Mouse (Mus musculus) hindbrain, postnatal 0 days (tissue): Measurements from ENCODE around the gene Gm7168. TPM values are rescaled to one million over a fixed set of nuclear protein-coding genes. Genes with fewer than 3 reads are reported as not detected.
"Not testable (repeated sequence)": the region's sequence is repeated elsewhere in the genome, so short reads cannot be mapped to it uniquely, and the experiment has no call there.

Source experiments
- ATAC-seq: fragments of 200-750 bp; cut with Nextera tagmentation; 2 replicates; pipeline ENCODE4 v1.8.0; 2017; ENCODE audit warnings: mild to moderate bottlenecking, moderate TSS enrichment, moderate library complexity
- DNase-seq: peaks from one replicate; pipeline ENCODE4 v3.0.0-alpha.2; 2015; ENCODE audit warnings: low spot score
- H3K27ac ChIP-seq: fragments of 300-500 bp; sonication (generic); 2 replicates; pipeline ENCODE4 v1.5.1; 2014; ENCODE audit warnings: mild to moderate bottlenecking
- H3K27me3 ChIP-seq: fragments of 300-500 bp; sonication (generic); 2 replicates; pipeline ENCODE4 v1.6.1; 2014; ENCODE audit warnings: low read length, mixed read lengths; ENCODE audit not compliant: insufficient read depth
- H3K36me3 ChIP-seq: fragments of 300-500 bp; sonication (generic); 2 replicates; pipeline ENCODE4 v1.6.1; 2014; ENCODE audit warnings: low read length, mixed read lengths; ENCODE audit not compliant: insufficient read depth
- H3K4me1 ChIP-seq: fragments of 300-500 bp; sonication (generic); 2 replicates; pipeline ENCODE4 v1.6.1; 2014; ENCODE audit warnings: antibody characterized with exemption, low read length, mixed read lengths; ENCODE audit not compliant: insufficient read depth
- H3K4me2 ChIP-seq: fragments of 300-500 bp; sonication (generic); 2 replicates; pipeline ENCODE4 v1.6.1; 2014; ENCODE audit warnings: low read depth, mild to moderate bottlenecking, low read length, moderate library complexity, mixed read lengths
- H3K4me3 ChIP-seq: fragments of 300-500 bp; sonication (generic); 2 replicates; pipeline ENCODE4 v1.5.1; 2014; ENCODE audit warnings: low read length
- H3K9ac ChIP-seq: fragments of 300-500 bp; sonication (generic); replicated peaks from 2 replicates; pipeline ENCODE4 v1.6.1; 2014; ENCODE audit warnings: mild to moderate bottlenecking, low read length, moderate library complexity, mixed read lengths
- H3K9me3 ChIP-seq: fragments of 300-500 bp; sonication (generic); 2 replicates; pipeline ENCODE4 v1.6.1; 2016; ENCODE audit warnings: low read length, mixed read lengths
- CTCF ChIP-seq: IDR thresholded peaks from 2 replicates; pipeline ENCODE4 v1.5.1; 2016; ENCODE audit warnings: antibody characterized with exemption, control low read depth, low read depth
- WGBS: fragments of 180-500 bp; shearing (Covaris S2); extraction: QIAGEN DNeasy Blood & Tissue Kit; methylation state at CpG from one replicate; pipeline ENCODE4 v1.1.7; 2014; 5-methylcytosine and 5-hydroxymethylcytosine counted together
- polyA plus RNA-seq: library from polyadenylated mRNA; unstranded; fragments of >200 nt; fragmentation: Nextera tagmentation; extraction: Ambion mirVana; gene quantifications from 2 replicates; pipeline ENCODE4 v1.2.1, GENCODE M21; 2015
- total RNA-seq: library from RNA; depleted of rRNA; stranded (reverse); fragments of >200 nt; gene quantifications from 2 replicates; pipeline ENCODE4 v1.2.3, GENCODE M21; 2014

The Gm7168 gene
- total and polyA plus RNA-seq, 2 experiments from 2014 or later, result not detected

DNA sequence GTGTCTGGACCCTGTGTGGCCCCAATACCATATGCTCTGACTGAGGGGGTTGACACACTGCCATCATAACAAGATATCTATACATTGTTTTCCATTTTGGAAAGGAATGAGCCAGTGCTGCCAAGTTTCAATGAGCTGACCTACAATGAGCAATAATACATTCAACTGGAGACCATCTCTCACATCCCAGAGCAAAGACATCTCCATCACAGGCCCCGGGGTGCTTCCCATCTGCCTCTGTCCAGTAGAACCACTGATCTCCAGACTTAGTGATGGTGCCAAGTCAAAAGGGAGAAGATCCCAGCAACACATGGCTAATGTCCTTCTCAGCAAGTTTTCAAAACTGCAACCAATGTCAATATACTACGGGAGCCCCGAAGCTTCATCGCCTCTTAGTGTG, 10.4 kb upstream of the Gm7168 start:
- Histone ChIP-seq H3K36me3 (no peaks in the 10 kb centered on the region), H3K9me3 (no peaks in the 10 kb centered on the region), H3K4me1 (no peaks in the 10 kb centered on the region), H3K4me2 (no peak overlapping the region), H3K27me3 (no peaks in the 10 kb centered on the region), H3K9ac (no peak overlapping the region), H3K27ac (no peak overlapping the region), H3K4me3 (no peak overlapping the region)
- 94% methylated on average over 4 of the region's 4 CpGs for WGBS
- ATAC-seq (no peak), DNase-seq (no peak)
- no peak for TF ChIP-seq CTCF

GRCm38 (mm10) chr17:13938652-13939051, 9.5 kb upstream of the Gm7168 start:
- no peaks in the 10 kb centered on the region for H3K9me3 ChIP-seq
- H3K4me3 ChIP-seq, result no peak overlapping the region
- H3K36me3 ChIP-seq, result no peaks in the 10 kb centered on the region
- no peak for TF ChIP-seq CTCF
- H3K4me2 ChIP-seq, result no peak overlapping the region
- DNase-seq (peak; percentile 15), ATAC-seq (peak; percentile 47; the same call in 1 of the 2 replicates)
- H3K27me3 ChIP-seq, result no peaks in the 10 kb centered on the region
- H3K4me1 ChIP-seq, result no peaks in the 10 kb centered on the region
- no peak overlapping the region for H3K9ac ChIP-seq
- H3K27ac ChIP-seq, result no peak overlapping the region
- 66% methylated on average over 3 of the region's 3 CpGs for WGBS

GRCm38 (mm10) chr17:13939231-13939630, 8.9 kb upstream of the Gm7168 start:
- H3K4me3 ChIP-seq, H3K9ac ChIP-seq, H3K4me1 ChIP-seq, ATAC-seq, DNase-seq, H3K4me2 ChIP-seq, H3K9me3 ChIP-seq, H3K27ac ChIP-seq, H3K36me3 ChIP-seq, H3K27me3 ChIP-seq: not testable (repeated sequence)
- WGBS, result 85% methylated on average over 2 of the region's 2 CpGs

DNA sequence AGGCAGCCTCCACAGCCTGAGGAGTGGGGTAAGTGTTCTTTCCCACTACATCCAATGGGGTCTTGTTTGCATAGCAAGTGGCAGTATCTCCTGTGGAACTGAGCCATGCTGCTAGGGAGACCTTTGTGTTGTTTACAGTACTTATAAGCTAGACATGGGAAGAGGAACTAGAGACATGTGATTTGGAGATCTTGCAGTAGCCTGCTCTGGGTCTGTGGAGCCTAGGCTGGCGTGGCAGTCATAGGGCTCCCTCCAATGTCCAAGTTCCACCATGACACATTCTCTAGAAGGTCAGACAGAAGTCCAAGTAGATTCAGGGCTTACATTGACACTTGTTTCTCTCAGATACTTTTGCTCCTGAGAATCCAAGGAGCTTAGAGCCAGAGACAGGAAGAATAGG, 7.7 kb upstream of the Gm7168 start:
- H3K27ac ChIP-seq, result no peak overlapping the region
- H3K36me3 ChIP-seq, result no peaks in the 10 kb centered on the region
- TF ChIP-seq CTCF, result no peak
- ATAC-seq, result no peak
- WGBS, result 82% methylated on average over 1 of the region's 1 CpGs
- no peak overlapping the region for H3K4me2 ChIP-seq
- H3K9ac ChIP-seq, result no peak overlapping the region
- H3K27me3 ChIP-seq, result no peaks in the 10 kb centered on the region
- H3K9me3 ChIP-seq, result no peaks in the 10 kb centered on the region
- no peak for DNase-seq
- H3K4me3 ChIP-seq, result no peak overlapping the region
- no peaks in the 10 kb centered on the region for H3K4me1 ChIP-seq

- H3K27ac ChIP-seq, H3K27me3 ChIP-seq, H3K4me3 ChIP-seq, H3K9ac ChIP-seq, H3K9me3 ChIP-seq, ATAC-seq, H3K4me2 ChIP-seq, H3K4me1 ChIP-seq, H3K36me3 ChIP-seq, DNase-seq: not testable (repeated sequence)
- WGBS, result 89% methylated on average over 1 of the region's 1 CpGs
These were observed 3.4 kb downstream of the Gm7168 start for GRCm38 (mm10) chr17:13951570-13951969.

DNA sequence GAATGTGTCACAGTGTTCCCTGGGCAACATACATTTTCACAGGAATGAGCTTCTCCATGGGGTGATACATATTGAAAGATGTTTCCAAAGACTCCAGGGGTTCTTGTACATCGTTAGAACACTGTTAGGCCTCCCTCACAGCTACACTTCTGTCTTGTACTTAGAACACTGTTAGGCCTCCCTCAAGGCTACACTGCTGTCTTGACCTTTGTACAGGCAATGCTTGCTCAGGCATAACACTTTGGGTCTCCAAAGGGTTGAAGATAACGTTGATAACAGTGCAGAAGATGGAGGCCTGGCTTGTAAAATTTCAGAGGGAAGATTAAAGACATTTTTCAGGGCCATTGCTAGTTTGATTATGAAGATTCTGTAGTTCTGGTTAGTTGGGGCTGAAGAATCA, 10.0 kb downstream of the Gm7168 start:
- H3K27me3 ChIP-seq, H3K9ac ChIP-seq, H3K4me2 ChIP-seq, DNase-seq, H3K4me1 ChIP-seq, H3K36me3 ChIP-seq, H3K27ac ChIP-seq, H3K4me3 ChIP-seq, H3K9me3 ChIP-seq, ATAC-seq: not testable (repeated sequence)
- WGBS, result 55% methylated on average over 1 of the region's 2 CpGs

- not testable (repeated sequence) for H3K27ac ChIP-seq, DNase-seq, H3K27me3 ChIP-seq
These were observed 14.1 kb downstream of the Gm7168 start for GRCm38 (mm10) chr17:13962245-13962644.

DNA sequence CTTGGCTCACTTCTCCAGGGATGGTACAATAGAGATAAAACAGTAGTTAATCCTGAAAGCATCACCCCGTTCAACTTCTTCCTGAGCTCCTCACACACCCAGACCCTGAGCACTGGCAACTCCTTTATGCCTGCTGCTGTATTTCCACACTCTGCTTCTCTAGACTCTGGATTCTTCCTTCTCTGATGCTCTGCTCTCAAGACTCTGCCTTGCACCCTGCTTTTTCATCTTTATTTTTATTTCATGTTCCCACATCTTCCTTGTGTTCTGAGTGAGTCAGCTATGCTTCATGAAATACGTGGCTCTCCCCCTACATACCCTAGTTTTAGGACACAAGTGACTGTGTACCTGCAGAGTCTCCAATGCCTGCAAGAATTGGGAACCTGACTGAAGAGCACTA, 16.9 kb downstream of the Gm7168 start:
- not testable (repeated sequence) for H3K27ac ChIP-seq, H3K9me3 ChIP-seq, H3K4me1 ChIP-seq, H3K9ac ChIP-seq, H3K4me2 ChIP-seq, DNase-seq, ATAC-seq, H3K27me3 ChIP-seq, H3K4me3 ChIP-seq, H3K36me3 ChIP-seq
- WGBS, result 60% methylated on average over 1 of the region's 2 CpGs

More at GRCm38 (mm10) chr17:13962245-13962644, 14.1 kb downstream of the Gm7168 start:
- not testable (repeated sequence) for H3K9me3 ChIP-seq, H3K4me1 ChIP-seq, H3K36me3 ChIP-seq, H3K4me3 ChIP-seq, H3K4me2 ChIP-seq, H3K9ac ChIP-seq, ATAC-seq
- 88% methylated on average over 3 of the region's 3 CpGs for WGBS

DNA sequence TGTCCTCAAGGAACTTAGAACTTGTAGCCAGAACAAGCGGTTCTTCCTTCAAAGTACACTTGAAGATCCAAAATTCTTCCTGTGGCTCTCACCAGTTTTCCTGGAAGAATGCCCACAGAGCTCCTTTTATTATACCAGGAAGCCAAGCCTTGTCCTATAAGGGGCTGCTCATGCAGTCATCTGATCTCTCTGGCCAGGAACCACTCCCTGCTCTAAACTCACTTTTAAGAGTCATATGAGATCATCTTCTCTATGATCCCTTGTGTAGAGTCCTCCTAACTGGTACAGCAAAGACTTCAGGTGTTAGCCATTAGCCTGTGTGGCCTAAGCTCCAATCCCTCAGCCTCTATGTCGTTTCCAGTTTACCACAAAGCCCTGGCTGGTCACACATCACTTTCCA, 21.7 kb downstream of the Gm7168 start:
- not testable (repeated sequence) for ATAC-seq, H3K4me3 ChIP-seq, DNase-seq, H3K9ac ChIP-seq, H3K27me3 ChIP-seq, H3K4me2 ChIP-seq, H3K27ac ChIP-seq, H3K4me1 ChIP-seq, H3K36me3 ChIP-seq, H3K9me3 ChIP-seq
- 78% methylated on average over 1 of the region's 2 CpGs for WGBS

GRCm38 (mm10) chr17:13970796-13971195, 22.6 kb downstream of the Gm7168 start:
- H3K27me3 ChIP-seq, result not testable (repeated sequence)

More at GRCm38 (mm10) chr17:13970796-13971195, 22.6 kb downstream of the Gm7168 start:
- not testable (repeated sequence) for ATAC-seq, H3K4me3 ChIP-seq, H3K4me2 ChIP-seq, H3K9ac ChIP-seq, DNase-seq, H3K4me1 ChIP-seq, H3K27ac ChIP-seq, H3K9me3 ChIP-seq, H3K36me3 ChIP-seq
- 93% methylated on average over 5 of the region's 5 CpGs for WGBS
